Mouse (Mus musculus): Measurements from ENCODE around the gene Gm20388.

DNA sequence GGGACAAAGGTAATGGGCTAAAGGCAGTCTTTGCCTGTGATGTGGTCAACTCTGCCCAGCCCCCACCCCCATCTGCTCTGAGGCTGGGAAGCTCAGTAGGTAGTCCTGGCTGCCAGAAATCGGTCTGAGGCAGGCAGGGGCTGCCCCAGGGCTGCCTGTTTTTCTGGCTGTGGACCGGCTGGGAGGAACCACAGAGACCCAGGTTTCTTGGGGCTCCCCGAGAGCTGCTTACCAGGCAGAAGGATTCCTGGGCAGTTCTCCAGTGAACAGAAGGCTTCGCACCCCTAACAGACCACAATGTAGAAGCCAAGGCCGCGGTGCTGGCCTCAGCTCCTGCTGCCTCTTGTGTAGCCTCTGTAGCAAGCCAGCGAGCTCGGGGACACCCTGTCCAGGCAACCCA lies 2239.0 kb downstream of the Gm20388 start:
- TF ChIP-seq GATA1 (IDR thresholded peaks at IDR 0.05; ENCODE audit: low read length) (no peak), TAL1 (IDR thresholded peaks at IDR 0.05; ENCODE audit: low read length) (no peak)

All from erythroblast, embryonic 14.5 days (primary cell).